Mouse (Mus musculus) mouse embryonic stem cell (cell line): ENCODE results near the gene Mttp.

Source experiments
- in situ Hi-C, 2 experiments: fragments of 300-500 bp; cut with MboI; formaldehyde crosslinking; loops; 1 replicate in 1 of 2; 3 replicates in 1 of 2; pipeline ENCODE4 v1.14.3; 2019 to 2020; ENCODE audit warnings: low sequenced_read_pairs in 2 of 2, low pct_unique_long_range_greater_than_20kb in 1 of 2, mixed read lengths in 1 of 2; ENCODE audit not compliant: unreplicated experiment in 1 of 2

Gene Mttp

DNA sequence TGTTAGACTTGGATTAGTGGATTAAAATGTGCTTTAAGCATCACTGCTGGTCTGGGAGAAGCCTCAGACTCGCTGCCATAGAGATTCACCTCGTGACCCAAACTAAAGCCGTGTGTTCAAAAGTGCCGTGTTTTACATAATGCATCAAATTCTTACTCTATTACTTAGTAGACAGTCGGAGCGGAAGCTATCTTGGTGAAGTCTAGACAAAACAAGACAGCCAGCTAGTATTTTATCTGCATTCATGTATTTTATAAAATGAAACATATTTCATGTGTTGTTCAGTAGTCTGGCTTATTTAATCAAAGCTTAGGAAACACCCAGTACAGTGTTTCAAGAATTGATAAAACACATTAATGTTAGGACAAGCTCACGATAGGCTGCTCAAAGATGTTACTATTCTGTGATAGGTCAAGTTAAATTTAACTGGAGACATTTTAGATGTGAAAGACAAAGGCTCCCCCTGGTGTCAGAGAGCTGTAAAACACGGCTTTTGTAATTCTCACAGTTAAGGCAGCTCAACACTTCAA, at the start of gene Mttp:
TSS of gene Mttp (minus strand) at position 327 of the 530 bp plus-strand sequence.
- in situ Hi-C loops, result loop anchor here (10.0 to 25.0 kb wide), 2 partner anchors 150 to 357 kb away; no protein-coding TSS in a partner anchor

DNA sequence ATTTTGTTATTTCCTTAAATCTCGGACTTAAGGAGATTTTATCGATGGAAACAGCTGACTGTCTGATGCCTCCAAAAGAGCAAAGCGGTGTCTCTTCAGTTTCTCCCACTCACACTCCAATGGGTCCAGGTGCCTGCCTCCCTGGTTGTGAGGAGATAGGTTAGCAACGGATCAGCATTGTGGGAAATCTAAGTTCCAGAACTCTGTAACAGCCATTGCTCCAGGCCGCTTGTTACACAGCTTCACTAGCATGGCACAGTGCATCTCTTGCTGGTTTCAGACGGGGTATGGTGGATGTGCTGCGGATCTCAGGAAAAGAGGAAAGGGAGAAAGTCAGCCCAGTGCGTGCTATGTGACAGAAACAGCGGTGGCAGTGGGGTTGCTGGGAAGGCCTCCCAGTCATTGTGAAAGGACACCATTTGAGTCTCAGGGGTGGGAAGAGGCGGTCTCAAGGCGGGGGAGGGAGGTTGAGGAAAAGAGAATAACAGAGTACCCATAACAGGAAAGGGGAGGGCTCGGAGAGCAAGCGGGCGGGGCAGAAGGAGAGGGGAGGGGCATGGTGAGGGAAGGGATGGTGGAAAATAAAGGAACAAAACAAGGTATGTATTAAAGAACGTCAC, 49.0 kb upstream of the Mttp start, which contains the start of gene 4930579F01Rik:
TSS of gene 4930579F01Rik (minus strand) at position 143 of the 620 bp plus-strand sequence.
- in situ Hi-C loops, result loop anchor here (10.0 to 25.0 kb wide), 2 partner anchors 241 to 419 kb away; no protein-coding TSS in a partner anchor

DNA sequence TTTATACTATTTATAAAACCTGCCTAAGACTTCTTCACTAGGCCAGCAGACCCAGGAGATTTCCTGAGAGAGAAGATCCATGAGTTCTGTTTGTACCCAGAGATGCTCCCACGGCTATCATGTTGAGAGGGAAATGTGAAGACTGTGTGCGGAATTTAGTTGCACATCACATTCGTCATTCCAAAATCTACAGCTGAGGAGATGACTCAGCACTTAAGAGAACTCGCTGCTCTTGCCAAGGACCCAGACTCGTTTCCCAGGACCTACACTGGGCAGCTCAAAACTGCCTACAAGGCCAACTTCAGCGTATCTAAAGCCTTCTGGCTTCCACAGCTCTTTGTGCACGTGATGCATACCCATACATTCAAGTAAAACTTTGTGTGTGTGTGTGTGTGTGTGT, 47.5 kb upstream of the Mttp start:
- in situ Hi-C loops, result loop anchor here (10.0 to 25.0 kb wide), 2 partner anchors 243 to 420 kb away; no protein-coding TSS in a partner anchor

DNA sequence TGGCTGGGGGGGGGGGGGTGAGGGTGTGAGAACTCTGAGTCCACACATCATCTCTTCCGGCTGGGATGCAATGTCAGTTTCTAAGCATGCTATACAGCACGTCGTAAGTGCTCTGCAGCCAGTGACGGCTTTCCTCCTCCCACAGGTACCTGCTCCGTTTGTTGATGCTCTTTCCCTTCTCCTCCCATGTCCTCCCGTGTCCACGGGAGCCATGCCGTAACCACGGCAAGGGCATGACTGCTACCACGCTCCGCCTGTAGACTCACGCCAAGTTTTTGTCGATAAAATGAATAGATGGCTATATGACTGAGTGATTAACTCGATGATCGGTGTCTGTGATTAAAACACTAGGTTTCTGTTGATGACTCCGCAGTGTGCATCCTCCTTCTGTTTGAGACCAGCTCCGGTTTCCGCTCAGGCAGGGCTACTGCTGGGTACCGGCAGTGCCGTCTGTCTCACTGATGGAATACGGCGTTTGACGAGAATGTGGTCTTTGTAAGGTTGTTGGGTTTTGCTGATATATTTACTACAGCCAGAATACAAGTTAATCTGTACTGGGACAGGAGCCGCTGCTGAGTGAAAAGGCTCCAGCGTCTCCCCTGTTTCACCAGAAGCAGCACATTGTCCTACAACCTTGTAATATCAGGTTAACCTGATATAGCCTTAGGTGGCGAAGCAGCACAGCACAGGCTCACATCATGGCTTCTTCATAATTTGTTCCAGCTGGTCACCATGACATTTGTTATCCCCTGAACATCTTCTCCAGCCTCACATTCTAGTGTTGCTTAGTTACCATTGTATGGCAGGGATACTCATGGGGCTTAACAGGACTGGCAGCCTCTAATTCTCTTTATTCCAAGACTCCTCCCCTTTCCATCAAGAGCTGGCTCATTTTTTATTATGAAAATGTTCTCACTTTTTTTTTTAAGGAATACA, 41.5 kb upstream of the Mttp start:
- in situ Hi-C loops, result loop anchor here in 1 of 2 experiments (25.0 kb wide), 1 partner anchor 426 kb away; no protein-coding TSS in a partner anchor

DNA sequence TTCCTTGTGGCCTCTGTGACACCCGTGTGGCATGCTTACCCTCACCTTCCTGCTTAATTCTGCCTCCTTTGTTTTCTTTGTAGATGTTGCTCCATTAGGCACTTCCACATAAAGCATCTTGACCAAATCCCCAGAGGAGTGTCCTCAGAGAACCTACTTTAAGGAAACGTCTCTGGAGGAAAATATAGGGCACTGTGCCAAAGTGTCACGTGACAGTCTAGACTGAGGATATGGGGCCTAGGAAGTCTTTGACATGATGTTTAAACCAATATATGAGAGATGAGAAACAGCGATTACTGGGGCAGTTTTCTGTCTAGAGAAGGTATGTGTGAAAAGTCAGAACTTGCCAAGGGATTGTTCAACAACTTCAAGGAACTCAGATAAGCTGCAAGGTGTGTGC, 40.5 kb upstream of the Mttp start:
- in situ Hi-C loops, result loop anchor here in 1 of 2 experiments (25.0 kb wide), 1 partner anchor 427 kb away; no protein-coding TSS in a partner anchor

DNA sequence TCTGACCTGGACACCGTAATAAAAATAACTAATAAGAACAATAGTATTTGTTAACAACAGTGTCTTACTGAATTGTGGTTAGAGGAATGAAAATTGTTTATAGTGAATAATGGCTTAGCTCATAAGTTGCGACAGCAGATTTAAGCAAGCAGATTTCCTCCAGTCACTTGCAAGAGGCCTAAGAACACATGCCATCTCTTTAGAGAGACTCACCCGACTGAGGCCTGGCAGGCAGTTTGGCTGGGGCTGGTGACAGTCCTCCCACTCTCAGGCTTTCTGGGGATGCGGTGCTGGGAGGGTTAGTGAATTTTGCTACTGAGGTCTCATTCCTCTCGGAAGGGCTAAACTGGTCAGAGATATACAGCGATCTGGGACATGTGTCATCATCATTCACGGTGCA, 38.6 kb upstream of the Mttp start:
- in situ Hi-C loops, result loop anchor here in 1 of 2 experiments (25.0 kb wide), 1 partner anchor 429 kb away; no protein-coding TSS in a partner anchor

DNA sequence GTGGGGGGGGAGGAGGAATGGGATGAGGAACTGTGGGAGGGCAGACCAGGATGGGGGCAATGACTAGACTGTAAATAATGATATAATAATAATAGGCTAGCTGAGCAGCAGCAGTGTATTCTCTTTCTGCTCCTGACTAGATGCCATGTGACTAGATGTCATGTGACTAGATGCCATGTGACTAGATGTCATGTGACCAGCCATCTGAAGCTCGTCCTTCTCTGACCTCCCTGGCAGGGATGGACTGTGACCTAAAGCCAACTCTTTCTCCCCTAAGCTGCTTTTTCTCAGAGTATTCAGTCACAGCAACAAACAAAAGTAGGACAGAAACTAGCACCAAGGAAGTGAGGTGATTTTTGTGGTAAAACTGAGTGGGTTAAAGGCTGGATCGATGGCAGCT, 37.3 kb upstream of the Mttp start:
- in situ Hi-C loops, result loop anchor here in 1 of 2 experiments (25.0 kb wide), 1 partner anchor 430 kb away; no protein-coding TSS in a partner anchor

DNA sequence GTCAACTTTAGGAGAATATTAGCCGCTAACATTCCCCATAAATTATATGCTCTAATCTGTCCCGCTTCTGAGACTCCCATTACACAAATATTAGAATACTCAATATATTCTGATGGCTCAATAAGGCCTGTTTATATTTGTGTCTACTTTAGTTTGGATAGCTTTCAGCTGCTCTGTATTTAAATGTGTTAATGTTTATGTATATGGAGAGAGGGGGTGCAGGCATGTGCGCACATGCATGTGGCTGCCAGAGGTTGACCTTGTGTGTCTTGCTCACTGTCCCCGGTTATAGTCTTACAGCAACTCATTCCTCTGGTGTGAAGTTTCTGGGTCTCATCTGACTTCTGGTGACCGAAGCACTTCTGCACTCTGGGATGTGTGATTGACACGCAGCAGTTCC, 30.8 kb upstream of the Mttp start:
- in situ Hi-C loops, result loop anchor here in 1 of 2 experiments (25.0 kb wide), 1 partner anchor 437 kb away; no protein-coding TSS in a partner anchor

DNA sequence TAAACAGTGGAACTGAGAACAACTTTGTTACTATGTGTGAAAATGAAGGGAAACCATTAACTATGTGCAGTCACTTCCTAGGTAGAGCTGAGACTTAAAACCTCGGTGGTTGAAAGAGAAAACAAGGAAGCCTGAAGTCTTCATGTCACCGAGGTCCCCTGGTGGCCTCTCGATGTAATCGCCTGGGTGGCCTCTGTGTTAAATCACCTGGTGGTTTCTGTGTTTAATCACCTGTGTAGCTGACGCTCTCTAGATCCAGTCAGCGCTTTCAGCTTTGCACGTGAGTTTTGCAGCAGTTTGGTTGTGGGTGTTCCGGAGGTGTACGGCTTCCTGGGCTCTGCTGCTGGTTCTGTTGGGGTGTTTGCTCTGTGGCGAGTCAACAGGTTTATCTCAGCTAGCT, 28.5 kb upstream of the Mttp start:
- in situ Hi-C loops, result no loop called here

DNA sequence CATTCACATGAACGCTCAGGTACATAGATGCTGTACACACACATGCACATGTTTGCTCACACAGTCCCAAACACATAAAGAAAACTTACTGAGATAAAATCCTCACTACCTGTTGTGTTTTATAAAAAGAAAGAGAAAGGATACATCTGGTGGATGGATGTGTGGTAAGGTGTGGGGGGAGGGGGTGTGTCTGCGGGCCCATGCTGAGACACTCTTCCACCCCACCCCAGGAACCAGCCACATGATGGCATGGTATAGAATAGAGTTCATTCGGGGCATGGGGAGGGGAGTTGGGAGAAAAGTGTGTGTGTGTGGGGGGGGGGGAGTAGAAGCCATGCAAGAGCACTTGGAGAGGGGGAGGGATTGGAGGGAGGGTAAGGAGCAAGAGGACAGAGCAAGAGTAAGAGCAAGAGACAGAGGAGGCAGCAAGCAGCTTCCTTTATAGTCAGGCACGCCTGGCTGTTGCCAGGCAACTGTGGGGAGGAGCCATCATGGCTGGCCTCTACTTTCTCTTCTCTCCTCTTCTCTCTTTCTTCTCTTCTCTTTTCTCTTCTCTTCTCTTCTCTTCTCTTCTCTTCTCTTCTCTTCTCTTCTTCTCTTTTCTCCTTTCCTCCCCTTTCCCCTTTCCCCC, 17.9 kb upstream of the Mttp start:
- in situ Hi-C loops, result no loop called here

DNA sequence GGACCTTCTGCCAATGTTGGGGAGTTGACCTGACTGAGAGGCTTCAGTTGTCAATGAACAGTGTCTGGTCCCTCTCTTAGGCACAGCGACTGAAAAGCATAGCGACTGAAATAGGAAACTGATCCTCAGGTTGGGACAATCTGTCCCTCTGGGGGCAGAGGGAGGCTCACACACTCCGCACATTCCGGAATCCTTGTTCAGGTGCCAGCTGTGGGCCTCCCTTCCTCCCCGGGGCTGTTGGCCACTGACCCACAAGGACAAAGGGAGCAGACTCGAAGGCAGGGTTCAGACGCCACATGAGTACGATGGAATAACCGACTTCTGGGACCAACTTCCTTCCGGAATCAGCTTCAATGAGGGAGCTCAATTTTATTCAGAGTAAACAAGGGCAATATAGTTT, 16.9 kb upstream of the Mttp start:
- in situ Hi-C loops, result no loop called here

DNA sequence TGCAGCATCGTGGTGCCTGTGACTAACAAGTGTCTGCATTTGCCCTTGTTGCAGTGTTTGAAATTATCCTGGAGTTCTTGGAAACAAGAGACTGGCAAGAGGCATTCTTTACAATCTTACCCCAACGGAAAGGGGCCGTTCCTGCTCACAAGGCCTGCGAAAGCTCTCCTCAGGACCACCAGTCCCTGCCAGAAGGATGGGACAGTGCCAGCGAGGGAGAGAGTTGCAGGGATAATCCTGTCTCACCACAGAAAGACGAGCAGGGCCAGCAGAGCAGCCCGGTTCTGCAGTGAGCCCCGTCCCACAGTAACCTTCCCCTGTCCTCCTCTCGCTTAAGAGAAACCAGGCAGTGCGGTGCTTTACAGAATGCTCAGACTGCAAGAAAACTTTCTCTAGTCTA, 11.9 kb upstream of the Mttp start:
- in situ Hi-C loops, result no loop called here

DNA sequence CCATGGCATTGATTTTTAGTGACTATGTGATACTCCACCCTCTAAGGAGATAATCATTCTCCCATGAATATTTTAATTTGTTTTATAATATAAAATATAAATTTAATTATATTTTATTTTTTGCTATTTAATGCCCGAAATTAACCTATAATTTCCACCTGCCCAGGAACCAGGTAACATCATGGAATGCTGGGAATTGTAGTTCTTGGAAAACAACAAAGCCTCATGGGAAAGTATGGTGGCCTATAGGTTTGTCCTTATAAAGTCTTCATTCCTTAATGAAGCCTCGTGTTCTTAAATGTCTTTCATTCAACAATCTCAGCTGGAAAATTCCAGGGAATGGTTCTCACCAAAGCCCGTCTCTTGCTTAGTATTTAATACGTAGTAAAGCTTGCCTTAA, 10.3 kb upstream of the Mttp start:
- in situ Hi-C loops, result no loop called here

DNA sequence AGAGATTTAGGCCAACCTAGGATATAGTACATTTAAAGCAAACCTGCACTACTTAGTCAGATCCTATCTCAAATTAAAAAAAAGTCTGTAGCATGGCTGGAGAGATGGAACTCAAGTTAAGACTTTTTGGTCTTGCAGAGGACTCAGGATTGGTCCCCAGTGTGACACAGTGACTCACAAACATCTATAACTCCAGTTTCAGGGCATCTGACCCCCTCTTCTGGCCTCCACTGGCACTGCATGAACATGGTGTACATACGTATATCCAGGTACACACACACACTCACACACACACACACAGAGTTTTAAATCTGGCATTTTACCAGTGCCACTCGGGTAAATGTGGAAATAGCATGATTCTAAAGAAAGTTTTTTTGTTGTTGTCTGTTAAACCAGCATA, 4.0 kb upstream of the Mttp start:
- in situ Hi-C loops, result loop anchor here (10.0 to 25.0 kb wide), 2 partner anchors 154 to 362 kb away; no protein-coding TSS in a partner anchor

DNA sequence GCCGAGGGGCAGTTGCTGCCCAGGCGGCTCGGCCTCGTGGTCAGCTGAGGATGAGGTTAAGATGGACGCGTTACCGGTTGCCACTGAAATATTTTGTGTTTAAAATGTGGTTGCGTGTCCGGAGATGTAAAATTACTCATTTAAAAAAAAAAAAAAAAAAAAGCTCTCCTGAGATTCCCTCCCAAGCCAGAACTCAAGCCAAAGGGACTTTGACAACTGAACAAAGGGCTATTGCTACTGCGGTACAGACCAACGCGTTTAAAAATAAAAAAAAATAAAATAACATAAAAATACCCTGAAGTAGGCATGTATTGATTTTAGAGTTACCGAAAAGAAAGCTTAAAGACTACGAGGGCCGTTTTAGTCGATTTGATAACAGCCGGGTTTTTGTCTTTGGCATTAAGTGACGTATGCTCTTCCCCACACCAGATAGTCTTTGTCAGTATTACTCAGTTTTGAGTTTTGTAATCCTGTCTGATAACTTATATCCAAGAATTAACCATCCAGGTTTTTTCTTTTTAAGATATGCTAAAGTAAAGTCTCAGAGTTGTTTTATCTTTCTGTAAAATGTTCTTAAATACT, 617 bp downstream of the Mttp start:
- in situ Hi-C loops, result loop anchor here (10.0 to 25.0 kb wide), 2 partner anchors 149 to 357 kb away; no protein-coding TSS in a partner anchor

DNA sequence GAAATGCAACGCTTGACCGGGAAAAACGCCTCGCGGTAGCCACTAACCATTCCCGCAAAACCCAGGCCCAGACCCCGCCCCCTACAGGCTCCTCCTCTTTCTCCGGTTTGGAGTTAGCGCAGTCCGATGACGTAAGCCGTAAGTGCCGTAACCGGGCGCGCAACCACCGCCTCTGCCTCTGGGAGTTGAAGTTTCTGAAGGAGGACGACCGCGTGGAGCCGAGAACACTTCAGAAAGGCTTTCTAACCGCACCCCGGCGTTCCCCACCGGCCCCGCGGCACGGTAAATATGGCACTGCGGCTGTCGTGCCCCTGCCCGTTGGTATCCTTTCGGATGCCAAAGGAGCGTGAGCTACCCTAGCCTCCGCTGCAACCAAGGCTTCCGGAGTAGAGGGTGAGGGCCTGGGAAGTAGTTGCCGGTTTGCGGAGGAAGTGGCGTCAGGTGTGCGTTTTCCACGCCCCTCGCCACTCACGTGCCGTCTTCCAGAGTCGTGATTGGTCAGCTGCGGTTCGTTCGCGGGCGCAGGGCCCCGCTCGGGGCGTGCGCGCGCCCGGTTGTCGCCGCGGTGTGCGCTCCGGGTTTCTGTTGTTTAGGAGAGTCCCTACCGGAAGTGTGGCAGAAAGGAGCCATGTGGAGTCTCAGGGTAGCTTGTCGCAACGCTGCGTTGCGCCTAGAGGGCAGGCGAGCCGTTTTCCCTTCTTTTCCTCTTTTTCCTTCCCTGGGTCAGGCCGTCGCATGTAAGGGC, 1.3 kb downstream of the Mttp start, which contains the start of gene Trmt10a:
TSS of gene Trmt10a (plus strand) at position 134 of the 745 bp plus-strand sequence.
- in situ Hi-C loops, result loop anchor here (10.0 to 25.0 kb wide), 2 partner anchors 149 to 356 kb away; no protein-coding TSS in a partner anchor

DNA sequence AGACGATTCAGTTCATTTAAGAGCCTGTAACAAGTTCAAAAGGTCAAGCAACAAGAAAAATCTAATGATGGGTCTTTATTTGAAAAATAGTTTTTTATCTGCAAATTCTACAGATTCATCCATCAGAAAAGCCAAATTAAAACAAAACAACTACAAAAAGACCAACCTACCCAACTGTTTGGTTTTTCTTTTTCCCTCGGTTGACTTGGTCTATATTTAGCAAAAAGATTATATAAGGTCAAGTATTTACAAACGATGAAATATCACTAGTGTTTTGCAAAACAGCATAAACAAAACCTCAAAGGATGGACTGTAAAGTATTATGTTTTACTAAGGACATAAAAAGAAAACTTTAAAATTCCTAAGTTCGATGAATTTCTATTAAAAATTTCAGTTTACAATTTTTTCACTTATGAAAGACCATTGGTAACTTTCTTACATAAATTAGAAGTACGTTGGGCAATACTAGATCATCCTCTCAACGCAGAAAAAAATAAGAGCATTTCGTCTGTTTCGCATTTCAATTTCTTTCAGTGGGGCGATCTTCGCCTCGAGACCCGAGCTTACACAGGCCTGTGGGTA, 1.9 kb downstream of the Mttp start:
- in situ Hi-C loops, result loop anchor here (10.0 to 25.0 kb wide), 2 partner anchors 148 to 356 kb away; no protein-coding TSS in a partner anchor
